Mouse (Mus musculus) hindbrain, embryonic 14.5 days (tissue): ENCODE results near the gene Sema7a. TPM values are rescaled to one million over a fixed set of nuclear protein-coding genes. Genes with fewer than 3 reads are reported as not detected.

ENCODE experiments used
- ATAC-seq: fragments of 200-750 bp; cut with Nextera tagmentation; 2 replicates; pipeline ENCODE4 v1.8.0; 2017; ENCODE audit warnings: moderate number of reproducible peaks, mild to moderate bottlenecking, moderate TSS enrichment, moderate library complexity; ENCODE audit not compliant: low FRiP score
- DNase-seq: peaks from one replicate; pipeline ENCODE4 v3.0.0-alpha.2; 2015; ENCODE audit warnings: low spot score
- H3K27ac ChIP-seq: fragments of 300-500 bp; sonication (generic); 2 replicates; pipeline ENCODE4 v1.5.1; 2014; ENCODE audit warnings: mild to moderate bottlenecking, moderate library complexity
- H3K27me3 ChIP-seq: fragments of 300-500 bp; sonication (generic); 2 replicates; pipeline ENCODE4 v1.6.1; 2014; ENCODE audit warnings: mild to moderate bottlenecking, low read length, mixed read lengths; ENCODE audit not compliant: control insufficient read depth, insufficient read depth
- H3K36me3 ChIP-seq: fragments of 300-500 bp; sonication (generic); replicated peaks from 2 replicates; pipeline ENCODE4 v1.6.1; 2014; ENCODE audit not compliant: control insufficient read depth, insufficient read depth
- H3K4me1 ChIP-seq: fragments of 300-500 bp; sonication (generic); replicated peaks from 2 replicates; pipeline ENCODE4 v1.6.1; 2014; ENCODE audit warnings: antibody characterized with exemption, low read length, mixed read lengths; ENCODE audit not compliant: control insufficient read depth, insufficient read depth
- H3K4me2 ChIP-seq: fragments of 300-500 bp; sonication (generic); replicated peaks from 2 replicates; pipeline ENCODE4 v1.6.1; 2014; ENCODE audit warnings: mild to moderate bottlenecking, moderate library complexity
- H3K4me3 ChIP-seq: fragments of 300-500 bp; sonication (generic); replicated peaks from 2 replicates; pipeline ENCODE4 v1.5.1; 2014; ENCODE audit warnings: mild to moderate bottlenecking, low read length
- H3K9ac ChIP-seq: fragments of 300-500 bp; sonication (generic); 2 replicates; pipeline ENCODE4 v1.6.1; 2014
- H3K9me3 ChIP-seq: fragments of 300-500 bp; sonication (generic); 2 replicates; pipeline ENCODE4 v1.6.1; 2016; ENCODE audit warnings: low read length; ENCODE audit not compliant: control insufficient read depth
- WGBS: fragments of 180-500 bp; shearing (Covaris S2); extraction: QIAGEN DNeasy Blood & Tissue Kit; methylation state at CpG from one replicate; pipeline ENCODE4 v1.1.7; 2014; 5-methylcytosine and 5-hydroxymethylcytosine counted together
- polyA plus RNA-seq: library from polyadenylated mRNA; unstranded; fragments of >200 nt; fragmentation: Nextera tagmentation; extraction: Ambion mirVana; gene quantifications from 2 replicates; pipeline ENCODE4 v1.2.1, GENCODE M21; 2014

Gene Sema7a
- polyA plus RNA-seq, 1 experiment from 2014 or later: 6.3 TPM

DNA sequence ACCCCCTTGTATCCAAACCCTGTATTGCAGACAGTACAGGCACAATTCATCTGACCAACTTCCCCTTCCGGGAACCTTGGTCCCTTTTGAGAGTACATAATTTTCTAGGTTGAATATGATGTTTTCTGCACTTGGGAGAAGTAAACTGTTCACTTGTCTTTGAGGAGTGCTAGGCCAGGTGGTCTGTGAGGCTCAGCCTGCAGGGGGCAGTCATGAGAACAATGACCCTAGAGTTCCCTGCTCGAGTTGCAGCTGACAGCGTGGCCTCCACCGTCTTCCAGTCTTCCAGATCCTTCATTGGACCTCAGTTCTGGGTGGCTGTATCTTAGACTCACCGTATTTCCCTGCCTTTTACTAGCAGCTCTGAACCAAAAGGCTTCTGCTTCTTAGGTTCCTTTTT is 4.7 kb downstream of the Sema7a start:
- WGBS: 32% methylated on average over 5 of the region's 5 CpGs
- no peak overlapping the region for H3K4me2 ChIP-seq
- no peaks in the 10 kb centered on the region for H3K9me3 ChIP-seq
- no peaks in the 10 kb centered on the region for H3K27me3 ChIP-seq
- H3K36me3 ChIP-seq: no peaks in the 10 kb centered on the region
- ATAC-seq: no peak
- DNase-seq: peak; percentile 62
- H3K4me1 ChIP-seq: peaks cover 37% of the 10 kb centered on the region
- no peak overlapping the region for H3K9ac ChIP-seq
- no peak overlapping the region for H3K4me3 ChIP-seq
- no peak overlapping the region for H3K27ac ChIP-seq

GRCm38 (mm10) chr9:57945771-57946616 is 6.1 kb downstream of the Sema7a start:
- no peak overlapping the region for H3K4me2 ChIP-seq
- DNase-seq (no peak), ATAC-seq (no peak)
- no peak overlapping the region for H3K4me3 ChIP-seq
- H3K27me3 ChIP-seq: no peaks in the 10 kb centered on the region
- H3K9me3 ChIP-seq: no peaks in the 10 kb centered on the region
- no peak overlapping the region for H3K27ac ChIP-seq
- no peak overlapping the region for H3K9ac ChIP-seq
- H3K4me1 ChIP-seq: peaks cover 49% of the 10 kb centered on the region
- 75% methylated on average over 8 of the region's 8 CpGs for WGBS
- H3K36me3 ChIP-seq: no peaks in the 10 kb centered on the region

DNA sequence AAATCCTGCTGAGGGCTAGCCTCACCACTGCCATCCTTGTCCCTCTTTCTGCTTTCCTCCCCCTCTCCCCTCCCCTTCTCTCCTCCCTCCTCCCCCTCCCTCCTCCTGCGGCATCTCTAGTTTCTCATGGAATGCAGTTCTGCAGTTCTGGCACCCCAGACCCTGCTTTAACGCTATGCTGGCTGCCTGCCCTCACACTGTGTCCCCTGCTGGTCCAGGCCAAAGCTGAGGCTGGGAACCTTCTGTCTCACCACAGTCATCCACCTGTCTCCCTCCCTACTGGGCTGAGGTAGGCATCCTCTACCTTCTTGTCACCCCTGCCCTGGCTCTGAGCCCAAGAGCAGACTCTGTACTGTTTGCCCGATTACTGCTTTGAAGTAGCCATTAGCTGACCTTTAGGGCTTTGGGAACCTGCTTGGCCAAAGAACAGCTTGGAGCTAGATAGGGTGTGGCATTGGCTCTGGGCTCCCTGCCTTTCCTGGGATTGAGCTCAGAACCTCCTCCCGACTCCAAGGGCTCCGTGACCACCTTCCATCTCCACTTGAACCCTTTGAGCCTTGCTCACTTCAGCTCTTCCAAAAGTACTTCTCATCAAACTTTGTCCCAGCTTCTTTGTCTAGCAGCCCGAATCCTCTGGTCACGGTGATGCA is 7.6 kb downstream of the Sema7a start:
- DNase-seq (no peak), ATAC-seq (no peak)
- peaks cover 36% of the 10 kb centered on the region for H3K4me1 ChIP-seq
- WGBS: 59% methylated on average over 7 of the region's 7 CpGs
- no peak overlapping the region for H3K4me3 ChIP-seq
- H3K9me3 ChIP-seq: no peaks in the 10 kb centered on the region
- no peaks in the 10 kb centered on the region for H3K36me3 ChIP-seq
- H3K9ac ChIP-seq: no peak overlapping the region
- H3K27me3 ChIP-seq: no peaks in the 10 kb centered on the region
- no peak overlapping the region for H3K27ac ChIP-seq
- H3K4me2 ChIP-seq: no peak overlapping the region

DNA sequence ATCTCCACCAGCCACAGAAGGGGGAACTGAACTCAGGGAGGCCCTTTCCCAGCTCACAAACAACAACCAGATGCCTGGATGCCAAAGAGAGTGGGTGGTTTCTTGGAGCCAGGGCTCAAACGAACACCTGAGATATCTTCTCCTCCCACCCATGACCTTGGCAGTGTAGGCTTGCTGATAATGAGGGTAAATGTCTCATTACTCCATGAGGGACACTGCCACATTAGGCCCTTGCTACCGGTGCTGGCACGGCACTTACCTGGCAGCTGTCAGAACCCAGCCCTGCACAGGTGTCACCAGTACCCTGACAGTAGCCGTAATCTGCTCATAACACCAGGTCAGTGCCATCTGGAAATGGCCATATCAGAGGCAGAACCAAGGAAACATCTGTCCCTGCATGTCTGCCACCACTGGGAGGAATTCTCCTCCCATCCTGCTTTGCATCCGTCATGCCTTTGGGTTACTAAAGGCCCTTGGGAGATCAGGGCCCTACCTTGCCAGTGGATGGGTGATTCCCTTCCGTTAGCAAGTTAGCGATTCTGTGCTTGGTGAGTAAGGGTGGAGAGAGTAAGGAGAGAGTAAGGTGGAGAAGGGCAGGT is 8.5 kb downstream of the Sema7a start:
- DNase-seq: no peak
- H3K9me3 ChIP-seq: no peaks in the 10 kb centered on the region
- peaks cover 28% of the 10 kb centered on the region for H3K4me1 ChIP-seq
- H3K4me2 ChIP-seq: no peak overlapping the region
- H3K36me3 ChIP-seq: no peaks in the 10 kb centered on the region
- H3K27me3 ChIP-seq: no peaks in the 10 kb centered on the region
- no peak overlapping the region for H3K9ac ChIP-seq
- H3K4me3 ChIP-seq: no peak overlapping the region
- no peak overlapping the region for H3K27ac ChIP-seq
- no peak for ATAC-seq
- WGBS: 84% methylated on average over 7 of the region's 7 CpGs

DNA sequence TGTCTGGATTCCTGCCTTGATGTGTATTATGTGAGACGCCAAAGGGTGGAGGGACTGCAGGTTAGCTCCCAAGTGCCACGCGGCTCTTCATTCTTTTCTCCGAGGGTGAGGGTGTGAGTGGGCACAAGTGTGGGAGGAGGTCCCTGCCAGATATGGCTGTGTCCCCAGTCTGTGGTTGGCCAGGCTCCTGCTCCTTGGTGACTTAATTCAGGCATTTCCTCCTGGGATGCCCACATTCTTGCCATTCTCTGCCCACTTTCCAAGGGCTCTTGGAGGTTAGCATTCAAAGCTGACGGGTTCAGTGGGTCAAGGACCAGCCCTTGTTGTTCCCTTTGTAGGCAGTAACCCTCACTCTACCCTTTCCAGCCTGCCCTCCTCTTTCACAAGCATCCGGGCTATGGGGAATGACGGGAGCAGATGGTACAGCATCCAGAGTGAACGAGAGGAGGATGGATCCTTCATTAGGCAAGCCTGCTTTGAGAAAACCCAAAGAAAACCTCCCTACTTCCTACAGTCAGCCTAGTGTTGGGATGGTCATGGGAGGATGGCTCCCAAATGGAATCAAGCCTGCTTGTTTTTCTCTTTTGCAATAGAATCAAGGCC is 9.3 kb downstream of the Sema7a start:
- 79% methylated on average over 8 of the region's 8 CpGs for WGBS
- ATAC-seq (no peak), DNase-seq (no peak)
- Histone ChIP-seq H3K27me3 (no peaks in the 10 kb centered on the region), H3K9me3 (no peaks in the 10 kb centered on the region), H3K4me1 (peaks cover 25% of the 10 kb centered on the region), H3K36me3 (no peaks in the 10 kb centered on the region), H3K9ac (no peak overlapping the region), H3K4me3 (no peak overlapping the region), H3K27ac (no peak overlapping the region), H3K4me2 (no peak overlapping the region)

GRCm38 (mm10) chr9:57949879-57950278 is 10.0 kb downstream of the Sema7a start:
- no peak overlapping the region for H3K27ac ChIP-seq
- no peak for DNase-seq
- ATAC-seq: no peak
- H3K4me1 ChIP-seq: peaks cover 25% of the 10 kb centered on the region
- 45% methylated on average over 8 of the region's 8 CpGs for WGBS
- no peak overlapping the region for H3K9ac ChIP-seq
- peaks cover 5% of the 10 kb centered on the region; the same call in 1 of the 2 replicates for H3K36me3 ChIP-seq
- H3K4me2 ChIP-seq: no peak overlapping the region
- H3K27me3 ChIP-seq: no peaks in the 10 kb centered on the region
- H3K9me3 ChIP-seq: no peaks in the 10 kb centered on the region
- H3K4me3 ChIP-seq: no peak overlapping the region

DNA sequence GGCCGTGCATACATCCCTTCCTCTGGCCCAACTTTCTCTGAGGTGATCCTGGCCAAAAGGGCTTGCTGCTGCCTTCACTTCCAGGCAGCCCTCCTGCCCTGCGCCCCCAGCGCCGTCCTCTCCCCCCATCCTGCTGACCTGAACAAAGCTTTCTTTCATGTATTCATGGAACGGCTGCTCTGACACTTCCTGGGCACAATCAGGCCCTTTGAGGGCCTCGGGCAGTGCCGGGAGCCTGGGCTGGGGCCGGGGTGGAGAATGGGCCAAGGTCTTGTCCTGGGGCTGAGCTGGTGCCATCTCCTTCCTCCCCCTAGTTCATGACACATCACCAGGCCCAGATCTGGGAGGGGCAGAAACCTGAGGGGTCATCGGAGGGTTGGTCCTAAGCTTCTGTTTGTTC is 10.6 kb downstream of the Sema7a start:
- Histone ChIP-seq H3K9me3 (no peaks in the 10 kb centered on the region), H3K4me1 (peaks cover 25% of the 10 kb centered on the region), H3K36me3 (peaks cover 11% of the 10 kb centered on the region), H3K27me3 (no peaks in the 10 kb centered on the region), H3K9ac (0 out of 2 replicates have a peak overlapping the region, but pooled peaks have one; percentile 16), H3K27ac (no peak overlapping the region), H3K4me2 (no peak overlapping the region), H3K4me3 (no peak overlapping the region)
- 36% methylated on average over 9 of the region's 9 CpGs for WGBS
- ATAC-seq: no peak
- no peak for DNase-seq

DNA sequence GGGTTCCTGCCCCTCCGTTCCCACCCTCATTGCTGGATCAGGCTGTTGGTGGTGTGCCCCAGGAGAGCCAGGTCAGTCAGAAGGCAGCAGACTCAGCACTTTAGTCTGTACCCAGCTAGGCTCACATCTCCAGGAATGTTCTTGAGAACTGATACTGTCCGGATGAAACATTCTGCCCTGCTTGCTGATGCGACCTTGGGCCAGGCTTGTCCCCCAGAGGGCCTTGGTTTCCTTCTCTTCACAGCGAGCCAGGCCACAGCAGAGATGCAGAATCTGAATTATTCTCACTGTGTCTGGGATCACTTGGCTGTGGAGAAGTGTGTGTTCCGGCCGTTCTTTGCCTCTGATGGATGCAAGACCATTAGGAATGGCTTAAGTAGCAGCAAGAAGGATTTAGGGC is 12.1 kb downstream of the Sema7a start:
- peaks cover 18% of the 10 kb centered on the region for H3K4me1 ChIP-seq

More for the DNA sequence above, 12.1 kb downstream of the Sema7a start:
- ATAC-seq: no peak
- Histone ChIP-seq H3K27me3 (no peaks in the 10 kb centered on the region), H3K27ac (no peak overlapping the region), H3K4me3 (no peak overlapping the region), H3K4me2 (no peak overlapping the region), H3K9ac (no peak overlapping the region), H3K36me3 (peaks cover 26% of the 10 kb centered on the region), H3K9me3 (no peaks in the 10 kb centered on the region)
- 61% methylated on average over 6 of the region's 6 CpGs for WGBS
- no peak for DNase-seq
